Mouse (Mus musculus): ENCODE results near the gene Olfr1219. TPM values are rescaled to one million over a fixed set of nuclear protein-coding genes. Genes with fewer than 3 reads are reported as not detected.

Olfr1219 gene
- not detected in 2 replicates for polyA plus RNA-seq (2015; fragmentation: Nextera tagmentation; extraction: Ambion mirVana)

DNA sequence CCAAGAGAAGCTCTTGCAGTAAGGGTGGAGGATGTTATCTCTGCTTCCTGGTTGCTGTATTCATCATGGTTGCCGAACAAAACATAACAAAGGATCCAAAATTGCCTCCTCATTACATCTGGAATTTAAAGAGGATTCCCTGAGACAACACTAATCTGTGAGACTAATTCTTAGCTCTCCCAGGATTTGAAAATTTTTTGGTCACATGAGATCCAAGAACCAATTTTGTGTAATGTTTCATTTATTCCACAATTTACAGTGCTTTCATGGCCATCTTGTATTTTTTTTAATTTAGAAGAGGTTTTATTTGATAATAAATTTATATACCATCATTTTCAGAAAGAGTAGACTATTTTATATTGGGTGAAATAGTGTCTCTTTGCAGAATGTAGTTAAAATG is at the start of gene Olfr1219:
Gene Olfr1219 (minus strand): TSS at position 101 of the 400 bp plus-strand sequence.
- Histone ChIP-seq H3K9me3 (replicated peaks; ENCODE audit: control insufficient read depth, low read length) (no peaks in the 10 kb centered on the region), H3K4me1 (ENCODE audit: control insufficient read depth, insufficient read depth, low read length) (no peaks in the 10 kb centered on the region), H3K27me3 (ENCODE audit: control insufficient read depth, insufficient read depth, low read length) (no peaks in the 10 kb centered on the region), H3K9ac (ENCODE audit: low read length) (no peak within 1 kb of the TSS), H3K4me3 (replicated peaks; ENCODE audit: low read length) (no peak within 1 kb of the TSS), H3K36me3 (ENCODE audit: control insufficient read depth, insufficient read depth, low read length) (no peaks in the 10 kb centered on the region), H3K27ac (ENCODE audit: low read length) (no peak within 1 kb of the TSS), H3K4me2 (ENCODE audit: low read depth, low read length) (no peak within 1 kb of the TSS)
- 48% methylated on average over 1 of the region's 1 CpGs for WGBS
- ATAC-seq (ENCODE audit: insufficient read depth, low FRiP score) = no peak

DNA sequence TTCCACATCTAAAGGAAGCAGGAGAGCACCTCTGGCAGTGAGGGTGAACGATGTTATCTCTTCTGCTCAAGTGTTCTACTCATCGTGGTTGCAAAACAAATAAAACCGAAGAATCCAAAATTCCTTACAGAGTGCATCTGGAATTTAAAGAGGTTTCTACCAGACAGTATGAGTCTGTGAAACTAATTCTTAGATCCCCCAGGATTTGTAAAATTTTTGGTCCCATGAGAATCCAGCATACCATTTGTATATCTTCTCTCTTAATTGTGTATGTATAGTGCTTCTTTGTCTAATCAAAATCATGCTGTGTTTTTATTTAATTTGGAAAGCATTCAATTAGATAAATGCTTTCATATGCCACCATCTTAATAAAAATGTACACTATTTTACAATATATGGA is 49.6 kb upstream of the Olfr1219 start, which contains the start of gene Olfr1222:
Gene Olfr1222 (minus strand): TSS at position 101 of the 400 bp plus-strand sequence.
- Histone ChIP-seq H3K9ac (ENCODE audit: low read length) (no peak within 1 kb of the TSS), H3K9me3 (replicated peaks; ENCODE audit: control insufficient read depth, low read length) (no peaks in the 10 kb centered on the region), H3K4me2 (ENCODE audit: low read depth, low read length) (no peak within 1 kb of the TSS), H3K36me3 (ENCODE audit: control insufficient read depth, insufficient read depth, low read length) (no peaks in the 10 kb centered on the region), H3K27ac (ENCODE audit: low read length) (no peak within 1 kb of the TSS), H3K4me3 (replicated peaks; ENCODE audit: low read length) (no peak within 1 kb of the TSS), H3K4me1 (ENCODE audit: control insufficient read depth, insufficient read depth, low read length) (no peaks in the 10 kb centered on the region), H3K27me3 (ENCODE audit: control insufficient read depth, insufficient read depth, low read length) (no peaks in the 10 kb centered on the region)
- WGBS = 61% methylated on average over 3 of the region's 3 CpGs
- no peak for ATAC-seq (ENCODE audit: insufficient read depth, low FRiP score)

DNA sequence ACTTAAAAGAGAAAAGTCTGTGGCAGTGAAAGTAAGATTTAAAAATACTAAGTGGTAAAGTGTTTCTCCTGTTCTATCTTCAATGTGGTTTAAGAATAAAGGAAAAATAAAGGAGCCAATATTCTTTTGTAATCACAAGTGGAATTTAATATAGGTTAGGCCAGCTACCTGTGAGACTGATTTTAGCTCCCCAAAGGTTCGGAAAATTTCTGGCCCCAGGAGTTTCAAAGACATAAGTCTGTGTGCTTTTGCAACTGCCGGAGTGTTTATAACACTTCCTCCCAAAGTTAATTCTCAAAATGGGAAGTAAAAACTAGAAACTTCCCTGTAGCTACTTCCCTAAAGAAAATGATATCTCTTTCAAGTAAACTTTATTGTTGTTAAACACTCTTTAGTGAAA is 33.9 kb upstream of the Olfr1219 start, which contains the start of gene Olfr1221:
Gene Olfr1221 (minus strand): TSS at position 101 of the 400 bp plus-strand sequence.
- no peak within 1 kb of the TSS for H3K4me3 ChIP-seq (replicated peaks; ENCODE audit: low read length)
- H3K27me3 ChIP-seq (ENCODE audit: control insufficient read depth, insufficient read depth, low read length) = no peaks in the 10 kb centered on the region
- H3K36me3 ChIP-seq (ENCODE audit: control insufficient read depth, insufficient read depth, low read length) = no peaks in the 10 kb centered on the region
- H3K4me1 ChIP-seq (ENCODE audit: control insufficient read depth, insufficient read depth, low read length) = no peaks in the 10 kb centered on the region
- no peak for ATAC-seq (ENCODE audit: insufficient read depth, low FRiP score)
- H3K9ac ChIP-seq (ENCODE audit: low read length) = no peak within 1 kb of the TSS
- no peak within 1 kb of the TSS for H3K4me2 ChIP-seq (ENCODE audit: low read depth, low read length)
- WGBS = 72% methylated on average over 2 of the region's 2 CpGs
- H3K27ac ChIP-seq (ENCODE audit: low read length) = no peak within 1 kb of the TSS
- no peaks in the 10 kb centered on the region for H3K9me3 ChIP-seq (replicated peaks; ENCODE audit: control insufficient read depth, low read length)

DNA sequence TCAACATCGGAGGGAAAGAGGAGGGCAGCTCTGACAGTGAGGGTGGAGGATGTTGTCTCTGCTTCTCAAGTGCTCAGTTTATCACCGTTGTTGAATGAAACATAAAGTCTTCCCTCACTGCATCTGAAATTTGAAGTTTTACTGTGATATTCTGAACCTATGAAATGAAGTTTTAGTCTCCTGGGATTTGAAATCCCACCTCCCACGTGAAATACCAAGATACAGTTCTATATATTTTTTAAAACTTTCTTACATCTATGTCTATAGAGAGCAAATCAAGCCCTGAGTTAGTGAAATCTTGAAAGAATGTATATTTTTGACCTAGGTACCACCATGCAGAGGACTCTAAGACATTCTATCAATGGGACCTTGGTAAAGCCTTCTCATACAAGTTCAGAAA is 23.4 kb upstream of the Olfr1219 start, which contains the start of gene Olfr1220:
Gene Olfr1220 (minus strand): TSS at position 101 of the 400 bp plus-strand sequence.
- H3K27me3 ChIP-seq (ENCODE audit: control insufficient read depth, insufficient read depth, low read length) = no peaks in the 10 kb centered on the region
- H3K4me2 ChIP-seq (ENCODE audit: low read depth, low read length) = no peak within 1 kb of the TSS
- no peak within 1 kb of the TSS for H3K9ac ChIP-seq (ENCODE audit: low read length)
- H3K36me3 ChIP-seq (ENCODE audit: control insufficient read depth, insufficient read depth, low read length) = no peaks in the 10 kb centered on the region
- H3K27ac ChIP-seq (ENCODE audit: low read length) = no peak within 1 kb of the TSS
- 69% methylated on average over 3 of the region's 3 CpGs for WGBS
- no peaks in the 10 kb centered on the region for H3K9me3 ChIP-seq (replicated peaks; ENCODE audit: control insufficient read depth, low read length)
- no peaks in the 10 kb centered on the region for H3K4me1 ChIP-seq (ENCODE audit: control insufficient read depth, insufficient read depth, low read length)
- no peak within 1 kb of the TSS for H3K4me3 ChIP-seq (replicated peaks; ENCODE audit: low read length)
- ATAC-seq (ENCODE audit: insufficient read depth, low FRiP score) = no peak

DNA sequence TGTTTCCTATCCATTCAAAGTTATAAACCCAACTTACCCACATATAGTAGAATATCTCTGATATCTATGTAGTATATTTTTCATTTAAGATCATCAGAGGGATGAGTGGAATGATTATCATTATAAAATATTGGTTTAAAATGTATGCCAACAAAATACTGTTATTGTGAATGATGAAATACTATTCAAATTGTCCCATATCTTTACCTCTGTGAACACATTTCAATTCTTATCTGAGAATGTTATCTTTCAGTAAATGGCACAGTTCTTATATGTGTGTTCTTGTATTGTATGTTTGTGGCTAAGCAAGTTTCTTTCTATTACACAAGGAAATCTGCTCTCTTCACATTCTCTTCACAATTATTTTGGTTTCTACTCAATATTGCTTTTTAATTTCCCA is 22.3 kb upstream of the Olfr1219 start:
- Histone ChIP-seq H3K27me3 (ENCODE audit: control insufficient read depth, insufficient read depth, low read length) (no peaks in the 10 kb centered on the region), H3K4me3 (replicated peaks; ENCODE audit: low read length) (no peak overlapping the region), H3K36me3 (ENCODE audit: control insufficient read depth, insufficient read depth, low read length) (no peaks in the 10 kb centered on the region), H3K4me2 (ENCODE audit: low read depth, low read length) (no peak overlapping the region), H3K27ac (ENCODE audit: low read length) (no peak overlapping the region), H3K4me1 (ENCODE audit: control insufficient read depth, insufficient read depth, low read length) (no peaks in the 10 kb centered on the region), H3K9ac (ENCODE audit: low read length) (no peak overlapping the region), H3K9me3 (replicated peaks; ENCODE audit: control insufficient read depth, low read length) (no peaks in the 10 kb centered on the region)
- no peak for ATAC-seq (ENCODE audit: insufficient read depth, low FRiP score)

DNA sequence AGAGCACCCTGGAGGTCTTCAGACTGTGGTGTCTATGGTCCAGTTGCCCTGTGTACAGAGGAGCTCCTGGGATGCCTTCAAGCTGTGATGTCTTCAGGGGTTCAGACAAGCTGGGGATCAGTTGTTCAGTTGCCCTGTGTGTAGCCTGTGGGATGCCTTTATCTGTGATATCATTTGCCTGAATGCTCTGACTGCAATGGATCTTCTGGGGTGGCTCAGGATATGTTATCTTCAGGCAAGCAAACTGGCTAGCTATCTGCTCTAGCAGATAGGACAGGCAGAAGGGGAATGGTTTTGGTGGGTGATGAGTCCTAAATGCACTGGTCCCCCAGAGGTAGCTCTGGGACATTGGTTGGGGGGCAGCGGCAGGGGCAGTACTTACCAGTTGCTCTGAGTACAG is 10.5 kb upstream of the Olfr1219 start:
- Histone ChIP-seq H3K4me2 (ENCODE audit: low read depth, low read length) (no peak overlapping the region), H3K4me3 (replicated peaks; ENCODE audit: low read length) (no peak overlapping the region), H3K27ac (ENCODE audit: low read length) (no peak overlapping the region), H3K9me3 (replicated peaks; ENCODE audit: control insufficient read depth, low read length) (no peaks in the 10 kb centered on the region), H3K9ac (ENCODE audit: low read length) (no peak overlapping the region), H3K36me3 (ENCODE audit: control insufficient read depth, insufficient read depth, low read length) (no peaks in the 10 kb centered on the region), H3K27me3 (ENCODE audit: control insufficient read depth, insufficient read depth, low read length) (no peaks in the 10 kb centered on the region), H3K4me1 (ENCODE audit: control insufficient read depth, insufficient read depth, low read length) (no peaks in the 10 kb centered on the region)
- WGBS = 100% methylated on average over 1 of the region's 1 CpGs
- ATAC-seq (ENCODE audit: insufficient read depth, low FRiP score) = no peak

DNA sequence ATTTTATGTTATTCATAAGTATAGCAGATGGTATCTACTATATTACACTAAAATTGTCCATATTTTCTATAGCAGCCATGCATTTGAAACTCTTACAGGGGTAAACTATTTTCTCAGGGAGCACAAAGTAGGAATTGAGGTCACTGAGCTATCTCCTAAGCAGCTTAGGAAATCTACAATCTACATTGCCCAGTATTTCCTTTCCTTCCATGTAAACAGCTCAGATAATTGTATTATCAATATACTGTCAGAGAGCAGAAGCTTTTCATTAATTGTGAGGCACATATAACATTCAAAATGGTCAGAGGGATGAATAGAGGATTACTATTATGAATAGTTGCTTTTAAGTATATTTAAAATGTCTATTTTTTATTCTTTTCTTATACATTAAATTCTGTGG is 1.8 kb downstream of the Olfr1219 start:
- Histone ChIP-seq H3K27me3 (ENCODE audit: control insufficient read depth, insufficient read depth, low read length) (no peaks in the 10 kb centered on the region), H3K4me1 (ENCODE audit: control insufficient read depth, insufficient read depth, low read length) (no peaks in the 10 kb centered on the region), H3K27ac (ENCODE audit: low read length) (no peak overlapping the region), H3K9me3 (replicated peaks; ENCODE audit: control insufficient read depth, low read length) (no peaks in the 10 kb centered on the region), H3K4me3 (replicated peaks; ENCODE audit: low read length) (no peak overlapping the region), H3K9ac (ENCODE audit: low read length) (no peak overlapping the region), H3K4me2 (ENCODE audit: low read depth, low read length) (no peak overlapping the region), H3K36me3 (ENCODE audit: control insufficient read depth, insufficient read depth, low read length) (no peaks in the 10 kb centered on the region)
- no peak for ATAC-seq (ENCODE audit: insufficient read depth, low FRiP score)

DNA sequence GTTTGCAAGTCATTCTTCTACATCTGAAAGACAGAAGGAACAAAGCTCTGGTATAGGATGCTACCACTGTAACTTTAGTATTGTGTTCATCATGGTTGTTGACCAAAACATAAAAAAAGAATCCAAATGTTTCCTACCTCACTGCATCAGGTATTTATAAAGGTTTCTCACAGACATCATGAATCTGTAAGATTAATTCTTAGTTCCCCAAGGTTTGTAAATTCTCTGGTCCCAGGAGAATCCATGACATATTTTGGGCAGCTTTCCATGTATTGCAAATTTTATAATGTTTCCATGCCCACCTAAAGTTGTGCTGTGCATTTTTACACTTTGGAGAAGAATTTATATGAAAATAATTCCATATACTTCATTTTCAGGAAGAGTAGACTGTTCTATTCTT is 22.2 kb downstream of the Olfr1219 start, which contains the start of gene Olfr1218:
Gene Olfr1218 (minus strand): TSS at position 101 of the 400 bp plus-strand sequence.
- no peaks in the 10 kb centered on the region for H3K27me3 ChIP-seq (ENCODE audit: control insufficient read depth, insufficient read depth, low read length)
- ATAC-seq (ENCODE audit: insufficient read depth, low FRiP score) = no peak
- no peaks in the 10 kb centered on the region for H3K36me3 ChIP-seq (ENCODE audit: control insufficient read depth, insufficient read depth, low read length)
- no peaks in the 10 kb centered on the region for H3K4me1 ChIP-seq (ENCODE audit: control insufficient read depth, insufficient read depth, low read length)
- no peaks in the 10 kb centered on the region for H3K9me3 ChIP-seq (replicated peaks; ENCODE audit: control insufficient read depth, low read length)
- H3K9ac ChIP-seq (ENCODE audit: low read length) = no peak within 1 kb of the TSS
- H3K4me2 ChIP-seq (ENCODE audit: low read depth, low read length) = no peak within 1 kb of the TSS
- H3K4me3 ChIP-seq (replicated peaks; ENCODE audit: low read length) = no peak within 1 kb of the TSS
- H3K27ac ChIP-seq (ENCODE audit: low read length) = no peak within 1 kb of the TSS

DNA sequence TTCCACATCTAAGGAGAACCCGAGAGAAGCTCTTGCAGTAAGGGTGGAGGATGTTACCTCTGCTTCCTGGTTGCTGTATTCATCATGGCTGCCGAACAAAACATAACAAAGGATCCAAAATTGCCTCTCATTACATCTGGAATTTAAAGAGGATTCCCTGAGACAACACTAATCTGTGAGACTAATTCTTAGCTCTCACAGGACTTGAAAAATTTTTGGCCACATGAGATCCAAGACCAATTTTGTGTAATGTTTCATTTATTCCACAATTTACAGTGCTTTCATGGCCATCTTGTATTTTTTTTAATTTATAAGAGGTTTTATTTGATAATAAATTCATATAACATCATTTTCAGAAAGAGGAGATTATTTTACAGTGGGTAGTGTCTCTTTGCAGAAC is 51.3 kb downstream of the Olfr1219 start, which contains the start of gene Olfr1217:
Gene Olfr1217 (minus strand): TSS at position 101 of the 400 bp plus-strand sequence.
- ATAC-seq (ENCODE audit: insufficient read depth, low FRiP score) = no peak
- H3K27ac ChIP-seq (ENCODE audit: low read length) = no peak within 1 kb of the TSS
- H3K9ac ChIP-seq (ENCODE audit: low read length) = no peak within 1 kb of the TSS
- H3K9me3 ChIP-seq (replicated peaks; ENCODE audit: control insufficient read depth, low read length) = no peaks in the 10 kb centered on the region
- H3K4me3 ChIP-seq (replicated peaks; ENCODE audit: low read length) = no peak within 1 kb of the TSS
- no peak within 1 kb of the TSS for H3K4me2 ChIP-seq (ENCODE audit: low read depth, low read length)
- H3K27me3 ChIP-seq (ENCODE audit: control insufficient read depth, insufficient read depth, low read length) = no peaks in the 10 kb centered on the region
- WGBS = 57% methylated on average over 2 of the region's 2 CpGs
- no peaks in the 10 kb centered on the region for H3K36me3 ChIP-seq (ENCODE audit: control insufficient read depth, insufficient read depth, low read length)
- H3K4me1 ChIP-seq (ENCODE audit: control insufficient read depth, insufficient read depth, low read length) = no peaks in the 10 kb centered on the region
